Mouse (Mus musculus): Measurements from ENCODE around the gene Ormdl3. TPM values are rescaled to one million over a fixed set of nuclear protein-coding genes. Genes with fewer than 3 reads are reported as not detected.

Gene Ormdl3
- polyA plus RNA-seq, 1 experiment, result 51.9 TPM

DNA sequence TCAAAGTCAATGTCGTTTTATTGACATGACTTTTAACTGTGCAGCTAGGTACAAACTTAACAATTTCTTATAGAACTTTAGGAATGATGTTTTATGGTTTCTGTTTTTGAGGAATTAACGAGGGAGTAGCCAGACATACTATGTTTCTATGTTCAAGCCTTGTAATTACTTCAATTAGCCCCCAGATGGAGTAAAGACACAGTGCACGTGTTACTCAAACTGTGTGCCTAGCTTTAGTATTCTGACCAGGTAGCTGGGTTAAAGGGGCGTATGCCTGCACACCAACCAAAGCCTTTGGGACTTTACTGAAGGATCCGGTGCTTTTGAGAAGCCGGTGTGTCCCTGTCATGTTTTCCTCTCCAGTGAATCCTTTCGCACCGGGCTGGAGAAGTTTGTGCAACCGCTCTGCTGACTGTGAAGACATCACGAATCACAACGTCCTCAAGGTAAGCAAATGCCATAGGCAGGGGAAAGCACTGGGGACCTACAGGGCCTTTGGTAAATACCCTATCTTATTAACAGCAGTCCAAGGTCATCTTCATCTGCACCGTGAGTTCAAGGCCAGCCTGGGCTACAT, 32.0 kb downstream of the Ormdl3 start:
- Histone ChIP-seq H3K4me3 (ENCODE audit: insufficient read depth, low read length) (no peak overlapping the region), H3K4me1 (ENCODE audit: control insufficient read depth, insufficient read depth, low read length) (no peaks in the 10 kb centered on the region), H3K27ac (ENCODE audit: insufficient read depth, low read length) (no peak overlapping the region)
- no peak for TF ChIP-seq CTCF (IDR thresholded peaks at IDR 0.05; ENCODE audit: borderline replicate concordance, insufficient read depth, low read length)
- TF ChIP-seq POLR2A (IDR thresholded peaks at IDR 0.05; ENCODE audit: low read depth, low read length), result no peak

DNA sequence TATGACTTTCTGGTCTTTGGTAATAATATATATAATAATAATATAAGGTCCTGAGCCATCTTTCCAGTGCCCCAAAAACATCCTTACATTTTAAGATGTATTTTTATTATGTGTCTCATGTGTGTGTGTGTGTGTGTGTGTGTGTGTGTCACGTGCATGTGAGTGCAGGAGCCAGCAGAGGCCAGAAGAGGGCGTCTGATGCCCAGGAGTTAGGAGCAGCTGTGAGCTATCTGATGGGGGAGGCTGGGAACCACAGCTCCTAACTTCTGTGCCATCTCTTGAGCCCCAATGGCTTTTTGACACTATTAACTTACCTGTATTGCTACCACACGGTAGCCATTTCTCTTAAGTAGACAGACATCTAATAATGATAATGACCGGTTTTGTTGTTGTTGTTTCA, 33.2 kb downstream of the Ormdl3 start:
- no peaks in the 10 kb centered on the region for H3K4me1 ChIP-seq (ENCODE audit: control insufficient read depth, insufficient read depth, low read length)
- no peak for TF ChIP-seq POLR2A (IDR thresholded peaks at IDR 0.05; ENCODE audit: low read depth, low read length)
- no peak for TF ChIP-seq CTCF (IDR thresholded peaks at IDR 0.05; ENCODE audit: borderline replicate concordance, insufficient read depth, low read length)
- H3K27ac ChIP-seq (ENCODE audit: insufficient read depth, low read length), result no peak overlapping the region
- H3K4me3 ChIP-seq (ENCODE audit: insufficient read depth, low read length), result no peak overlapping the region

DNA sequence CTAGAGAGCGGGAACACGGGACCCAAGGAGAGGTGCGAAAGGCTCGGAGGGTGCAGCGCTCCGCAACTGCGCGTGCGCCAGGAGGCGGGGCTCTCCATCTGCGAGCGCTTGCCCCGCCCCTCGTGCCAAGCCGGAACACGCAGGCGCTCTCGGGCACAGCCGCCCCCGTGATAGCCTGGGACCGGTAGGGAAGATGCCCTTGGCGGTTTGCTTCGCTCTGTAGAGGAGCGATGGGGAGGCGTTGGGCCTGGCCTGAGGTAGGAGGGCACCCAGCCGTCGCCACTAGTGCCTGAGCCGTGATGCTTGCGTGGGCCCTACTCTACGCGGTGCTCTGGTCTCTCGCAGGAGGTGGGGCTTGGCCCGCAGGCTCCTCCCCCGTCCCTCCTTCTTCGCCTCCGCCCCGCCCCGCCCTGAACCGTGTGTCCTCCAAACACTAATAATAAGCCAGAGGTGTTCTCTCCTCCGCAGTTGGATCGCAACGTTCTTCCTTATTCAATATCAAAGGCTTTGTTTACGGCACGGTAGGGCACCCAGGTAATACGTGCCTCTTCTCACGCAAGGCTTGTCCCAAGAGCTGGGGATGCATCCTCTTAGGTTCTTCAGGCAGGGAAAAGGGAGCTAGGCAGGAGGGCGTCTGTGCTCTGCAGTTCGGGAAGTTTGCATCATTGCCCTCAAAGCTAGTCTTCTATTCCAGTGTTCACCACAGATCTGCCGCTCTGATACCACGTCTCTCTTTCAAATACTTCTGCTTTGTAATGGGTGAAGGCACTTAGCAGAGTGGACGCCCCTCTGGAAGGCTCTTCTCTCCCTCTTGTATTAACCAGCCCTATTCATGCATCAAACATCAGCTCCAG, 36.0 kb downstream of the Ormdl3 start, which contains the start of gene Zpbp2:
Gene Zpbp2 (plus strand): TSS at position 123 of the 854 bp plus-strand sequence.
- no peak for TF ChIP-seq CTCF (IDR thresholded peaks at IDR 0.05; ENCODE audit: borderline replicate concordance, insufficient read depth, low read length)
- peak; percentile 55 for TF ChIP-seq POLR2A (IDR thresholded peaks at IDR 0.05; ENCODE audit: low read depth, low read length)
- Histone ChIP-seq H3K4me3 (ENCODE audit: insufficient read depth, low read length) (peak within 1 kb of the TSS; percentile 65), H3K4me1 (ENCODE audit: control insufficient read depth, insufficient read depth, low read length) (no peaks in the 10 kb centered on the region), H3K27ac (ENCODE audit: insufficient read depth, low read length) (no peak within 1 kb of the TSS)

DNA sequence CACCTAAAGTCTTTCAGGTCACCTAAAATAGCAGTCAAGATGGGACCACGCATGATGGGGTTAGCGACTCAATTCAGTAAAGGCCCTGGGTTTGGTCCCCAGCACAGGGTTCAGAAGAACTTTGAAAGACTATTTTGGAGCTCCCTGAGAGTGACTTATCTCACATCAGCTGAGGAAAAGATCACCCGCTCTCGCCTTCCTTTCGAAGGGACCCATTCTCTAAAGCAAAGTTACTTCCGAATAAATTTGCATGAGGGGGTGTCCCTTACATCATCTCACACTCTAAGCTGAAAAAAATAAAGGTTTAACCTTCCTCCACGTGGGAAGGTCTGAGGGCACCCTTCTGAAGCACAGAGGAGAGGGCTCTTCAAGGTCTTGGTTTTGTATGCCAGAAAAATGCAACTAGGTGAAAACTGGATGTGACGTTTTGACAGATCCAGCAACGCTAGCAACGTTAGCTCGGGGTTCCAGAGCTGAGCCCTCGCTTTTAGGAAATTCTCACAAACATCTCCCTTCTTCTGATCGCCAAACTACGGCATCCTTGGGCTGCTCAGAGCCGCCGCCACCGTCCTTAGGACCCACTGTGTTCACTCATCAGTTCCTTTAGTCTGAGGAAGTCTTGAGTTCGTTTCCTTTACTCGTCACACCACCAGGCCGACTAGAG, 36.7 kb downstream of the Ormdl3 start:
- TF ChIP-seq POLR2A (IDR thresholded peaks at IDR 0.05; ENCODE audit: low read depth, low read length) (no peak), CTCF (IDR thresholded peaks at IDR 0.05; ENCODE audit: borderline replicate concordance, insufficient read depth, low read length) (no peak)
- Histone ChIP-seq H3K27ac (ENCODE audit: insufficient read depth, low read length) (no peak overlapping the region), H3K4me3 (ENCODE audit: insufficient read depth, low read length) (peak overlapping the region; percentile 65), H3K4me1 (ENCODE audit: control insufficient read depth, insufficient read depth, low read length) (no peaks in the 10 kb centered on the region)

DNA sequence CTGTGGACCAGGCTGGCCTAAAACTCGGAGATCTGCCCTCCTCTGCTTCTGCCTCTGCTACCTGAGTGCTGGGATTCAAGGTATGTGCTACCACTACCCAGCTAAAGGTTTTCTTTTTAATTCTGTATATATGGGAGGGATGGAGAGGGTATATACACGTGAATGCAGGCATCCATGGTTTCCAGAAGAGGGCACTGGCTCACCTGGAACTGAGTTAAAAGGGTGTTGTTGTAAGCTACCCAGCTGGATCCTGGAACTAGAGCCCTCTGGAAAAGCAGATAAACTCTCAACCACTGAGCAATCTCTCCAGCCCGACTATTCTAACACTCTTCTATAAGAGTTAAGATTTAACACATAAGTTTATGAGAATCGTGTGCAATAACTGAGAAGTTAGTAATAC, 37.8 kb downstream of the Ormdl3 start:
- TF ChIP-seq POLR2A (IDR thresholded peaks at IDR 0.05; ENCODE audit: low read depth, low read length) (no peak), CTCF (IDR thresholded peaks at IDR 0.05; ENCODE audit: borderline replicate concordance, insufficient read depth, low read length) (no peak)
- Histone ChIP-seq H3K4me3 (ENCODE audit: insufficient read depth, low read length) (no peak overlapping the region), H3K27ac (ENCODE audit: insufficient read depth, low read length) (no peak overlapping the region), H3K4me1 (ENCODE audit: control insufficient read depth, insufficient read depth, low read length) (no peaks in the 10 kb centered on the region)

DNA sequence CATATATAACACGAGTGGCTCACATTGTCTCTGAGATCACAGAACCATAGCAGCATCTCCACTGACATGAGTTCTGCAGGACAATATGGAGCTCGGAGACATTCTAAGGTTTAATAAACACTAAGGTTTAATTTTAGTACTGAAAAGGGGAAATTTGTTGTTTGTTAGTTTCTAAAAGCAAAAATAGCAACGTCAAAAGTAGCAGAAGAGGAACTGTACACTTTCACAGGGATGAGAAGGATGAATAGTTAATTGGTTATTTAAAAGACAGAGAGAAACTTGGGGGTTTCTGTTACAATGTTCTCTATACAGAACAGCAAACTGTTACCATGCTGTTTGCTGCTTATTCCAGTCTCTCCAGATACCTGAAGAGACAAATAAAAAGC, 39.9 kb downstream of the Ormdl3 start:
- H3K4me1 ChIP-seq (ENCODE audit: control insufficient read depth, insufficient read depth, low read length), result no peaks in the 10 kb centered on the region
- TF ChIP-seq POLR2A (IDR thresholded peaks at IDR 0.05; ENCODE audit: low read depth, low read length) (no peak), CTCF (IDR thresholded peaks at IDR 0.05; ENCODE audit: borderline replicate concordance, insufficient read depth, low read length) (no peak)
- no peak overlapping the region for H3K4me3 ChIP-seq (ENCODE audit: insufficient read depth, low read length)
- no peak overlapping the region for H3K27ac ChIP-seq (ENCODE audit: insufficient read depth, low read length)

DNA sequence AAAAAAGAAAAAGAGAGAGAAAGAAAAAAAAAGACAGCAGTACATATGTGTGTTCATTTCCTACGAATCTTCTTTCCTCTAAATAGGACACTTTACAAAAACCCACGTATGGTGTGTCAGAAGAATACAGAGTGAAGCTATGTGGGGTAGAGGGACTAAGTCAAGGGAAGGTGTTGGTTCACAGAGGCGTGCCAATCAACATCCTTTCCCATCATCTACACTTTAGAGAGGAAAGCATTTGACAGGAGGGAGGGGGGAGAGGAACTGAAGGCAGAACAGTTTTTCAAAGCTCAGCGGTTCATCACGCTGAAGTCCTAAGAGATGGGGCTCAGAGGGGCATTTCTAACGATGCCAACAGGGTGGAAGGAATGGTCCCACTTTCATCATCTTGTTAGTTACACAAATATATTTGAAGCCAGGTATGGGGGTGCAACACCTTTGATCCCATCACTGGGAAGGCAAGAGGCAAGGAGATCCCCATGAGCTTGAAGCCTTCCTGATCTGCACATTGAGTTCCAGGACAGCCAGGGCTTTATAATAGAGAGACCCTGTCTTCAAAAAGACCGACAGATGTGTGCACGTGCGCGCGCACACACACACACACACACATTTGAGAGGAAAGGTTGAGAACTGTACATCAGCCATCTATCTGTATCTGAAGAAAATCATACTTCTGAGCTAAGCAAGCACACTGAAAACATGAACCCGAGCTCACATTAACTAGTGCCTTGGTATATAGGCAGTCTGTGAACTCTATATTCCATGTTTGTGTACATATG, 40.5 kb downstream of the Ormdl3 start:
- Histone ChIP-seq H3K27ac (ENCODE audit: insufficient read depth, low read length) (no peak overlapping the region), H3K4me1 (ENCODE audit: control insufficient read depth, insufficient read depth, low read length) (no peaks in the 10 kb centered on the region), H3K4me3 (ENCODE audit: insufficient read depth, low read length) (no peak overlapping the region)
- no peak for TF ChIP-seq CTCF (IDR thresholded peaks at IDR 0.05; ENCODE audit: borderline replicate concordance, insufficient read depth, low read length)
- TF ChIP-seq POLR2A (IDR thresholded peaks at IDR 0.05; ENCODE audit: low read depth, low read length), result no peak

DNA sequence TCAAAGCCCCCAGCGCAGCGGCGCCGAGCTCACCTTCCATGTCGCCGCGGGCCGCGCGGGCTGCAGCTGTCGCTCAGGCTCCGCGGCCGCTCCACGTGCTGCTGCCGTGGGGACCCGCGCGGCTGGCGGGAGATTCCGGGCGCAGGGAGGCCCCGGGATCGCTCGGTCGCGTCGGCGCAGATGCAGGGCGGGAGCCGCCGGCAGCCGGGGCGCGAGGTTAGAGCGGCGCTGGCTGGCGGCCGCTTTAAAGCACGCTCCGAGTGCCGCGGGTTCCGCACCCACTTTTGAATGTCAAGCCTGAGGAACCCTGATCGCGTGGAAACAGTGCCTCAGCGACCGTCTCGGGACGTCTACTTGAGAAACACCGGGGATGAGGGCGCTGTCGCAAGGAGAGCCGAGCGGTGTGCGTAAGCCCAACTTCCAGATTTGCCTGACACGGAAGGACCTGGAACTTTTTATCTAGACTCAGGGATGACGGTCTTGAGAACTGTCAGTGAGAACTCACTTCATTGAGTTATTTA, 41.4 kb downstream of the Ormdl3 start, which contains the start of gene Ikzf3:
Gene Ikzf3 (minus strand): TSS at position 321 of the 521 bp plus-strand sequence.
- Histone ChIP-seq H3K4me3 (ENCODE audit: insufficient read depth, low read length) (peak within 1 kb of the TSS; percentile 22), H3K4me1 (ENCODE audit: control insufficient read depth, insufficient read depth, low read length) (no peaks in the 10 kb centered on the region), H3K27ac (ENCODE audit: insufficient read depth, low read length) (no peak within 1 kb of the TSS)
- no peak for TF ChIP-seq POLR2A (IDR thresholded peaks at IDR 0.05; ENCODE audit: low read depth, low read length)
- no peak for TF ChIP-seq CTCF (IDR thresholded peaks at IDR 0.05; ENCODE audit: borderline replicate concordance, insufficient read depth, low read length)

All from embryonic fibroblast, embryonic 13.5 days (primary cell).